Mouse (Mus musculus) stomach, postnatal 0 days (tissue): ENCODE measurements around the gene Nptxr. TPM values are rescaled to one million over a fixed set of nuclear protein-coding genes. Genes with fewer than 3 reads are reported as not detected.

ENCODE experiments used
- ATAC-seq: fragments of 200-750 bp; cut with Nextera tagmentation; 2 replicates; pipeline ENCODE4 v1.8.0; 2017; ENCODE audit not compliant: low FRiP score, low TSS enrichment
- DNase-seq: peaks from one replicate; pipeline ENCODE4 v3.0.0-alpha.2; 2016; ENCODE audit warnings: low spot score
- H3K27ac ChIP-seq: fragments of 300-500 bp; sonication (generic); replicated peaks from 2 replicates; pipeline ENCODE4 v1.5.1; 2014; ENCODE audit warnings: mild to moderate bottlenecking, control low read depth
- H3K27me3 ChIP-seq: fragments of 300-500 bp; sonication (generic); 2 replicates; pipeline ENCODE4 v1.6.1; 2014; ENCODE audit warnings: low read length; ENCODE audit not compliant: control insufficient read depth, insufficient read depth
- H3K36me3 ChIP-seq: fragments of 300-500 bp; sonication (generic); 2 replicates; pipeline ENCODE4 v1.6.1; 2014; ENCODE audit warnings: low read length, mixed read lengths; ENCODE audit not compliant: control insufficient read depth, insufficient read depth
- H3K4me1 ChIP-seq: fragments of 300-500 bp; sonication (generic); replicated peaks from 2 replicates; pipeline ENCODE4 v1.6.1; 2014; ENCODE audit warnings: antibody characterized with exemption; ENCODE audit not compliant: control insufficient read depth, insufficient read depth
- H3K4me2 ChIP-seq: fragments of 300-500 bp; sonication (generic); replicated peaks from 2 replicates; pipeline ENCODE4 v1.6.1; 2014; ENCODE audit warnings: low read depth, mild to moderate bottlenecking, control low read depth, moderate library complexity
- H3K4me3 ChIP-seq: fragments of 300-500 bp; sonication (generic); 2 replicates; pipeline ENCODE4 v1.5.1; 2014; ENCODE audit warnings: low read depth, low read length, control low read depth
- H3K9ac ChIP-seq: fragments of 300-500 bp; sonication (generic); 2 replicates; pipeline ENCODE4 v1.6.1; 2014; ENCODE audit warnings: mild to moderate bottlenecking, low read length, control low read depth, mixed read lengths
- H3K9me3 ChIP-seq: fragments of 300-500 bp; sonication (generic); 2 replicates; pipeline ENCODE4 v1.6.1; 2016; ENCODE audit warnings: low read length; ENCODE audit not compliant: control insufficient read depth
- CTCF ChIP-seq: IDR thresholded peaks from 2 replicates; pipeline ENCODE4 v1.5.1; 2016; ENCODE audit warnings: antibody characterized with exemption, low read depth, mild to moderate bottlenecking, moderate library complexity
- EP300 ChIP-seq: optimal IDR thresholded peaks from 2 replicates; pipeline ENCODE3; 2016; ENCODE audit warnings: antibody characterized with exemption
- WGBS: fragments of 180-500 bp; shearing (Covaris S2); extraction: QIAGEN DNeasy Blood & Tissue Kit; methylation state at CpG from one replicate; pipeline ENCODE4 v1.1.7; 2014; 5-methylcytosine and 5-hydroxymethylcytosine counted together
- polyA plus RNA-seq: library from polyadenylated mRNA; unstranded; fragments of >200 nt; fragmentation: Nextera tagmentation; extraction: Ambion mirVana; gene quantifications from 2 replicates; pipeline ENCODE4 v1.2.1, GENCODE M21; 2015

The Nptxr gene
- polyA plus RNA-seq, 1 experiment from 2014 or later: 2.0 TPM

GRCm38 (mm10) chr15:79760956-79761355 lies 43.6 kb downstream of the Nptxr start:
- DNase-seq (no peak), ATAC-seq (no peak)
- H3K36me3 ChIP-seq: peaks cover 4% of the 10 kb centered on the region; the same call in 1 of the 2 replicates
- peaks cover 5% of the 10 kb centered on the region; the same call in 1 of the 2 replicates for H3K4me1 ChIP-seq
- no peak overlapping the region for H3K27ac ChIP-seq
- no peak overlapping the region for H3K4me3 ChIP-seq
- TF ChIP-seq EP300 (no peak), CTCF (no peak)
- no peak overlapping the region for H3K4me2 ChIP-seq
- no peak overlapping the region for H3K9ac ChIP-seq
- WGBS: 83% methylated on average over 6 of the region's 6 CpGs
- H3K9me3 ChIP-seq: no peaks in the 10 kb centered on the region
- H3K27me3 ChIP-seq: no peaks in the 10 kb centered on the region

- Histone ChIP-seq H3K4me3 (no peak overlapping the region), H3K4me2 (no peak overlapping the region), H3K36me3 (peaks cover 1% of the 10 kb centered on the region; the same call in 1 of the 2 replicates), H3K27ac (no peak overlapping the region), H3K4me1 (no peaks in the 10 kb centered on the region), H3K9me3 (no peaks in the 10 kb centered on the region), H3K9ac (no peak overlapping the region), H3K27me3 (no peaks in the 10 kb centered on the region)
- ATAC-seq: no peak
- no peak for DNase-seq
- 92% methylated on average over 3 of the region's 3 CpGs for WGBS
- no peak for TF ChIP-seq EP300
- TF ChIP-seq CTCF: no peak
Measured at GRCm38 (mm10) chr15:79757118-79757517, 47.4 kb downstream of the Nptxr start.

GRCm38 (mm10) chr15:79755977-79756625 lies 48.5 kb downstream of the Nptxr start:
- Histone ChIP-seq H3K4me3 (no peak overlapping the region), H3K27me3 (no peaks in the 10 kb centered on the region), H3K36me3 (no peaks in the 10 kb centered on the region), H3K9ac (no peak overlapping the region), H3K4me1 (no peaks in the 10 kb centered on the region), H3K9me3 (no peaks in the 10 kb centered on the region), H3K27ac (no peak overlapping the region), H3K4me2 (no peak overlapping the region)
- ATAC-seq (no peak), DNase-seq (no peak)
- TF ChIP-seq EP300: no peak
- no peak for TF ChIP-seq CTCF
- WGBS: 71% methylated on average over 8 of the region's 8 CpGs

- H3K9ac ChIP-seq: no peak overlapping the region
- ATAC-seq (no peak), DNase-seq (no peak)
- H3K4me3 ChIP-seq: no peak overlapping the region
- H3K36me3 ChIP-seq: no peaks in the 10 kb centered on the region
- TF ChIP-seq CTCF: no peak
- no peak for TF ChIP-seq EP300
- no peak overlapping the region for H3K27ac ChIP-seq
- 82% methylated on average over 4 of the region's 4 CpGs for WGBS
- H3K27me3 ChIP-seq: no peaks in the 10 kb centered on the region
- no peak overlapping the region for H3K4me2 ChIP-seq
- H3K4me1 ChIP-seq: no peaks in the 10 kb centered on the region
- no peaks in the 10 kb centered on the region for H3K9me3 ChIP-seq
Measured at GRCm38 (mm10) chr15:79755176-79755575, 49.4 kb downstream of the Nptxr start.

GRCm38 (mm10) chr15:79753873-79754272 lies 50.7 kb downstream of the Nptxr start:
- H3K27me3 ChIP-seq: no peaks in the 10 kb centered on the region
- no peaks in the 10 kb centered on the region for H3K36me3 ChIP-seq
- H3K9ac ChIP-seq: no peak overlapping the region
- H3K9me3 ChIP-seq: no peaks in the 10 kb centered on the region
- no peak overlapping the region for H3K27ac ChIP-seq
- DNase-seq (no peak), ATAC-seq (no peak)
- no peak overlapping the region for H3K4me2 ChIP-seq
- no peaks in the 10 kb centered on the region for H3K4me1 ChIP-seq
- no peak for TF ChIP-seq CTCF
- TF ChIP-seq EP300: no peak
- 57% methylated on average over 4 of the region's 4 CpGs for WGBS
- no peak overlapping the region for H3K4me3 ChIP-seq

GRCm38 (mm10) chr15:79753420-79753752 lies 51.2 kb downstream of the Nptxr start:
- Histone ChIP-seq H3K27ac (no peak overlapping the region), H3K4me3 (no peak overlapping the region), H3K4me1 (no peaks in the 10 kb centered on the region), H3K9me3 (no peaks in the 10 kb centered on the region), H3K27me3 (no peaks in the 10 kb centered on the region), H3K9ac (no peak overlapping the region), H3K36me3 (no peaks in the 10 kb centered on the region), H3K4me2 (no peak overlapping the region)
- TF ChIP-seq CTCF (no peak), EP300 (no peak)
- DNase-seq (no peak), ATAC-seq (peak; percentile 43; the same call in 1 of the 2 replicates)
- 81% methylated on average over 3 of the region's 3 CpGs for WGBS
